Mouse (Mus musculus) megakaryocyte, embryonic 14.5 days (primary cell): ENCODE results near the gene Islr2.

Experiments
- FLI1 ChIP-seq: IDR thresholded peaks from 2 replicates; pipeline ENCODE4 v1.6.1; 2012; ENCODE audit warnings: low read length, inconsistent platforms, mixed read lengths
- GATA1 ChIP-seq: IDR thresholded peaks from 3 replicates; pipeline ENCODE4 v1.6.1; 2012; ENCODE audit warnings: mixed read lengths, low read length, inconsistent platforms, borderline replicate concordance

DNA sequence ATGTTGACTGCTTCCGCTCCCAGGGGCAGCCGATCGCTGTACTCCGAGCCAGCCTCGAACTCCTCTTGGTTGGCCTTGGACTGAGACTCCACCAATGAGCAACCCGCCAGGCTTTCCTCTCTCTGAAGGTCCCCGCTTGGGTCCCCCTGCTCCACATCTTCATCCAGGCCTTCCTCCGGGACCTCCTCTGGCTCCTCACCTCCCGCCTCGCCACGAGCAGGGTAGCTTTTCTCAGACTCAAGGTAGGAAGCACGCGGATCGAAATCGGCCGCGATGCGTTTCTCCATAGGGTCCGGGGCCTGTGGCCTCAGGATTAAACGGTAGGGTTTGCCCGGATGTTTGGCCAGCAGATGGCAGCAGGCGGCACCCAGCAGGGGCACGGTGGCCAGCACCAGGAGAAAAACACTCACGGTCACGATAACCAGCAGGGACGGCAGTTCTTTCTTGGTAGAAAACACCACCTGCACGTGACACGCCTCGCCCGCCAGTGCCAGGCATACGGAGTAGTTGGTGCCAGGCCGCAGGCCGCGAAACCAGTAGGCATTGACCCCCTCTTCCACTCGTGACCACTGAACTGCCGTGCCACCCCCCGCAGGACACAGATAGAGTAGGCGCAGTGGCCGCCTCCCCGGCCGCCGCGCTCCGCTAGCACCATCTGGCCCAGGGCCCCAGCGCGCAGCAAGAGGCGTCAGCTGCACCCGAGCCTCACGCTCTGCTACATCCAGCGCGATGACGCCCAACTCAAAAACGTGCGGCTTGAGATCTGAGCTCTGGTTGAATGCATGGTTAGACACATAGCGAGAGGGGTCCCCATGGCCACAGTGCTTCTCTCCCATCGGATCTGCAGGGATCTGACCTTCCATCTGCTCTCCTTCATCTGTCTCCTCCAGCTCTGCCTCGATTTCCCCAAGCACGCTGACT, 6.1 kb downstream of the Islr2 start:
- no peak for TF ChIP-seq GATA1
- no peak for TF ChIP-seq FLI1
